Mouse (Mus musculus) embryo, embryonic 10.5 days (tissue): ENCODE data around the gene Il18.

Experiments used
- DNase-seq: peaks from one replicate; pipeline ENCODE4 v3.0.0-alpha.2; 2015; ENCODE audit warnings: low spot score

The Il18 gene

DNA sequence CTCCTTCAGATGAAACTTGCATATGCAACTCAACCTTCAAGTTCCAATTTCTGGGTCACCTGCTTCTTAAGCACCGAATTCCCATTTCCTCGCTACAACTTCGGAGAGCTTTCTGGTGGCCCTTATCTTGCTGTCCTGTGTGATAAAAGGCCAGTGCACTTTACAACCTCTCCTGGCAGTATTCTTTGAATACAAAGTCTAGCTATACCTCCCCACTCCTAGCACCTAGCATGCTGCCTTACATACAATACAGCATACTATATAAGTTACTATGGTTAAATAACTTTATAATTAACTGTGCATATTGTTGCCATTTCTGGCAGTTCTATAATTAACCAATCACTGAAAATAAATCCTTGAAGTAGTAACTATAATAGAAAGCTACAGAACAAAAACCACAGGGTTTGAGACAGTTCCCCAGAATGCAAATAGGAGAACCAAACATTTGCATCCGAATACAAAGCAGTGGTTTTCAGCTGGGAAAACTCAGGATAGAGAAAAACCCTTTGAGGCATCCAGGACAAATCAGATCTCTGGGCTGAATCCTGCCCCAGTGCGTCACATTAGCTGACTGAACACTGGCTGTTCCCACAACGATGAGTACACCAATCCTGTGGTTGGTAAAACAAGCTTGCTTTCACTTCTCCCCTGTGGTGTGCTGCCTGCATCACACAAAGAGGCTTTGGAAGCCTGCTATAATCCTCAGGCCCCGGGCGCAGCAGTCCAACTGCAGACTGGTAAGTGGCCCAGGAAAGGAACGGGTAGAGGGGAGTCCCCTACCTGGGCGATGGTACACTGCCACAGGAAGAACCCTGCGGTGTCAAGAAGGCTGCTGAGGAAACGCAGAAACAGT, at the start of gene Il18:
Gene Il18, plus strand, starts transcription at position 587 of the 853 bp plus-strand sequence.
- DNase-seq: peak; percentile 68

- no peak for DNase-seq
Observed at GRCm38 (mm10) chr9:50505405-50505804, 49.2 kb upstream of the Il18 start.

- no peak for DNase-seq
Observed at GRCm38 (mm10) chr9:50507570-50507969, 47.1 kb upstream of the Il18 start.

DNA sequence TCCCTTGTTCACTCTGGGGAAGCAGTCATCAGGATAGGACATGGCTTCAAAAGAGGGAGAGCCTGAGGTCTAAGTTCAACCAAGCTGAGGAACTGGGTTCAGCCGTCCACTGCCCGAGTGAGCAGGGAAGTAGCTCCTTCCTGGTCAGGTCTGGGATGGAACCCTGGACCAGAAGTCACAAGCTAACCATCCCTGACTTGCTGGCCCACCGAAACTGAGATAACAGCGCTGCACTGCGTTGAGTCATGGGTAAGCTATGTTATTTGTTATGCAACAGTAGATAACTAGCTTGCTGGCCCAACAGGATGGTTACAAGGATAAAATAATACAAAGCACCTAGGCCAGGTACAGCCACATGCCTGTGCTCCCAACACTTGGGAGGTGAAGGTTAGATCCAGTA, 39.2 kb upstream of the Il18 start:
- DNase-seq: no peak

GRCm38 (mm10) chr9:50518781-50519180, 35.8 kb upstream of the Il18 start:
- DNase-seq: peak; percentile 69

DNA sequence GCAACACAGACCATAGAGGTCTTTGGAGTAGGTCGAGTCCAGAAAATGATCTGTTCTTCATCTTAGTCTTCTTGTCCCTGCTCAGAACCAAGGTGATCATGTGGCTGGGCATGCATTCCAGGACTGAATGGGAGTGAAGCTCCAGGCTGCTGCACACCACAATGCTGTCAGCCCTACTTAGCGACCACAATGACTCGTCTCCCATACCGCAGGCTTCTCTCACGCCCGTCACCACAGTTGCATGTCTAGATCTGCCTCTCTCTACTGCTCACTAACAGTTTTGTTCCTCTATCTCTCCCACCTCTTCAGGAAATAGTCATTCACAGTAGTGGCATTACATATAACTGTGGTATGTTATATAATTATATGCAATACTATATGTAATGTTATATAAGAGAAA, 33.9 kb upstream of the Il18 start:
- DNase-seq: no peak

DNA sequence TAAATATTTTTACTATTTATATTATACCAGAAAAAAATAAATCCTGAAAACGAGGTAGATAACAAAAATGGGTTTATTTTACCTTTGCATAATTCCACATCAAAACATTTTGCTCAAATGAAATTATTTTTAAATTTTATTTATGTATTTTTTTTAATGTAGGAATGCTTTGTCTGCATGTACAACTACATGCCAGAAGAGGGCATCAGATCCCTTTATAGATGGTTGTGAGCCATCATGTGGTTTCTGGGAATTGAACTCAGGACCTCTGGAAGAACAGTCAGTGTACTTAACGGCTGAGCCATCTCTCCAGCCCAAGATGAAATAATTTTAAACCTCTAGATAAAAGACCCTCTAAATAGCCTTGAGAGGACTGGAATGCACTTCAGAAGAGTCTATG, 33.1 kb upstream of the Il18 start:
- no peak for DNase-seq

DNA sequence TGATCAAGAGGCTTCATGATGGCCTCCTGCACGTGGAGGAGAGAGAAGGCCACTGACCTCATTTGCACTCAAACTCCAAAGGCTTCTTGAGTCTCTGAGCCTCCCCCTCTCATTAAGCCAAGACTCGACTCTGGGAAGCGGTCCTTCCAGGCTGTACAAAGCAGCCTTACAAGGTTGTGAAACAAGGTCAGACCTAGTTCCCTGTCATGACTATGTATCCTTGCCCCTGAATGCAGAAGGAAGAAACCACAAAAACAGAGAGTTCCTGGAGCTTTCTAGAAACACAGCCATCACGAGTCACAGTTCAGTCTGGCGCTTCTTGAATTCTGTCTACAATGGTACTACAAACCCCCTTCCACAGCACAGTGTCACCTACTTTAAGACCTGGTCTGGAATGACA, 32.1 kb upstream of the Il18 start:
- DNase-seq: no peak

GRCm38 (mm10) chr9:50524936-50525335, 29.7 kb upstream of the Il18 start:
- DNase-seq: no peak

DNA sequence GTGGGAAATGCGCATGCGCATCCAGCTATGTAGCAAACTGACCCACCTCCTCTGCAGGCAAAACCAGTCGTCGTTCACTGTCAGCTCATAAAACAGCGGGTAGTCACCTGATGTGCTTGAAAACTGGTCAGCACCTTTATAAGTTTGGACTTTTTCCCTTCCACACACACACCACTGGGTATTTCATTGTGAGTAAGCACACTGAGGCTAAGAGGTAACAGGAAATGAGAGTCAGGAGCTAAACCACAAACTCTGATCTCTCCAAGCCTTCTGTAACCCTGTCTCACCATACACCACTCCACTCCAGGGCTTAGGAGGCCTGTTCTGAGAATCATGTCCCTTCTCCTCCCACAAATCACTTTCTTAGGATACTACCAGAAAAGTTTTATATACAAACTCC, 29.0 kb upstream of the Il18 start:
- no peak for DNase-seq

DNA sequence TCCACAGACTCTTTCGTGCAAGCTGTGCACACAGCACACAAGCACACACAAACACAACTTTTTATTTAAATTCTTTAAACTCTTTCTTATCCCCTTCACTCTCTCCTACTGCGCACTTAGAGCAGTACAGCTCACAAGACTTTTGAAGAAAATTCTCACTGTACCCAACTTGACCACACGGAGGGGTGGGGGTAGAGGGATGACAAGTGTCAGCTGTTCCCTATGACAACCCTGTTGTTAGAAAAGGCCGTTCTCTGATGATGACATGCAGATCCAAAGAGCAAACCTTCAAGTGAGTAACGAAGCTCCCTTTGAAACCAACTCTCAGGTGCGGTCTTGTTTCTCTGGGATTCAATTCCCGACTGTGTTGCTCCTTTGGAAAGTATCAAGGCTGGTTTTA, 26.8 kb upstream of the Il18 start:
- DNase-seq: no peak

- DNase-seq: peak; percentile 99
Observed at GRCm38 (mm10) chr9:50528293-50528892, 26.2 kb upstream of the Il18 start, which contains the start of gene Pts. Gene Pts, minus strand, starts transcription at chr9:50528724.

GRCm38 (mm10) chr9:50530890-50531289, 23.7 kb upstream of the Il18 start:
- peak; percentile 21 for DNase-seq

- no peak for DNase-seq
Observed at GRCm38 (mm10) chr9:50533328-50533727, 21.3 kb upstream of the Il18 start.

DNA sequence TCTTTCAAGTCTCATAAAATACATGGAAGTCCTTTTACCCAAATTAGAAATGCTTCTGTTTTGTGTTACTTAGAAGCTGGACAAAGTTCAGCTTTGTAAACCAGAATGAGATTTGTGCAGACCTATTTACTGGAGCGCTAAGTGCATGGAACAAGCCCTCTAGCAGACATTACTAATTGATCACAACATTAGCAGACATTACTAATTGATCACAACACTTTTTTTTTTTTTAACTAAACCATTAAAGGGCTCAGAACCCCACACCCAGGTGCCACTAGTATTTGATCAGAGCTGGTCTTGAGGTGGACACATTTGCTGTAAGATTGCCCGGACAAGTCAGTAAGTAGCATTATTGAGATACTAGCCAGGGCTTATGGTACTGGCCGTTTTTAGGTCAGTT, 20.8 kb upstream of the Il18 start:
- no peak for DNase-seq

GRCm38 (mm10) chr9:50535930-50536329, 18.7 kb upstream of the Il18 start:
- no peak for DNase-seq

- DNase-seq: no peak
Observed at GRCm38 (mm10) chr9:50536603-50537135, 18.0 kb upstream of the Il18 start.

GRCm38 (mm10) chr9:50537295-50537694, 17.3 kb upstream of the Il18 start:
- no peak for DNase-seq

- DNase-seq: no peak
Observed at GRCm38 (mm10) chr9:50540170-50540569, 14.5 kb upstream of the Il18 start.

DNA sequence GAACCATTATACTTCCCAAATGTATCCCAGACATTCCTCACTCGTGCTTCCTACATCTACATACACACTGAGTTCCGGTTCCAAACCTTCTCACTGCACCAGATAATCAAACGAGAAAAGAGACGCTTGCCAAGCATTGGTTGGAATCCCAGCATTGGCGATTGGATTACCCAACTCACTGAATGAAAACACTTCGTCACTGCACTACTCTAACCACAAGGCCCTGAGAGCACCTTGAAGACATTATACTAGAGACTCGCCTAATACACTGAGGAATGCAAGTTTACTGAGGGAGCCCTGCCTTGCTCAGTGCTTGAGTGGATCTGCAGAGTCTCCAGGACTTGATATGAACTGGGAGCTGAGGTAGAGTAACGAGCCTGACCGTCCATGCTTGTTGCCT, 12.2 kb upstream of the Il18 start:
- DNase-seq: no peak

GRCm38 (mm10) chr9:50547859-50548478, 6.7 kb upstream of the Il18 start:
- DNase-seq: no peak

GRCm38 (mm10) chr9:50548936-50549335, 5.7 kb upstream of the Il18 start:
- no peak for DNase-seq

DNA sequence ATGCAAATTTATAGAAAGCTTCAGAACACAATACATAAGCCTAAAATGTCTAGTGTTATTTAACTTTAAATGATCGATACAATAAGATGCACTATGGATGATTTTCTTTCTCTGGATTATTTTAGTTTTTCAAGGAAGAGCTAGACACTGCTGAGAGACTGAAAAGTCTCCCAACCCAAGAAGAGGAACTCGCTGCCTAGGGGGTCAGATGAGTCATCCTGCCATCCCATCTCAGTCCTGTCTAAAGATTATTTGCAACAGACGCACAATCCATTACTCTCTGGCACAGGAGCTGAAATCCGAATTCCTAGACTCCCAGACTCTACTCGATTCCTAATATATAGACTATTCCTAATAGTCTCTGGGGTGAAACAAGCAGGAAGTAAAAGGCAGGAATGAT, 2.4 kb upstream of the Il18 start:
- DNase-seq: no peak
